Mouse (Mus musculus) ES-Bruce4 (cell line): ENCODE measurements around the gene Mrpl17. TPM values are rescaled to one million over a fixed set of nuclear protein-coding genes. Genes with fewer than 3 reads are reported as not detected.

Experiments
- H3K27ac ChIP-seq: 2 replicates; pipeline ENCODE4 v1.5.1; 2012; ENCODE audit warnings: low read length, inconsistent platforms; ENCODE audit not compliant: insufficient read depth
- H3K27me3 ChIP-seq: 2 replicates; pipeline ENCODE4 v1.6.1; 2012; ENCODE audit warnings: mild to moderate bottlenecking, low read length, inconsistent platforms; ENCODE audit not compliant: control insufficient read depth, poor library complexity, insufficient read depth, severe bottlenecking
- H3K36me3 ChIP-seq: 2 replicates; pipeline ENCODE4 v1.6.1; 2012; ENCODE audit warnings: inconsistent platforms, mild to moderate bottlenecking, low read length, moderate library complexity; ENCODE audit not compliant: control insufficient read depth, poor library complexity, insufficient read depth, severe bottlenecking
- H3K4me1 ChIP-seq: one replicate; pipeline ENCODE4 v1.8.1; 2011; ENCODE audit warnings: low read length; ENCODE audit not compliant: control insufficient read depth, insufficient read depth
- H3K4me3 ChIP-seq: 2 replicates; pipeline ENCODE4 v1.5.1; 2011; ENCODE audit warnings: low read depth, mild to moderate bottlenecking, low read length
- H3K9ac ChIP-seq: 2 replicates; pipeline ENCODE4 v1.6.1; 2012; ENCODE audit warnings: low read depth, mild to moderate bottlenecking, inconsistent platforms; ENCODE audit not compliant: poor library complexity, severe bottlenecking
- H3K9me3 ChIP-seq: replicated peaks from 2 replicates; pipeline ENCODE4 v1.6.1; 2012; ENCODE audit warnings: mild to moderate bottlenecking, low read length, inconsistent platforms; ENCODE audit not compliant: control insufficient read depth, poor library complexity, insufficient read depth, severe bottlenecking
- CTCF ChIP-seq: IDR thresholded peaks from one replicate; pipeline ENCODE4 v1.8.1; 2011; ENCODE audit warnings: low read depth, low read length
- EP300 ChIP-seq: IDR thresholded peaks from 2 replicates; pipeline ENCODE4 v1.6.1; 2011; ENCODE audit warnings: low read depth, low read length; ENCODE audit not compliant: insufficient read depth
- POLR2A ChIP-seq: IDR thresholded peaks from one replicate; pipeline ENCODE4 v1.8.1; 2011; ENCODE audit warnings: low read length; ENCODE audit not compliant: insufficient read depth
- polyA plus RNA-seq: library from polyadenylated mRNA; stranded (reverse); fragments of >200 nt; gene quantifications from 2 replicates; pipeline ENCODE4 v1.2.4, GENCODE M21; 2011; ENCODE audit warnings: low read depth; ENCODE audit not compliant: missing spikeins, insufficient read depth, insufficient read length

Gene Mrpl17
- polyA plus RNA-seq, 1 experiment, result 103 TPM

GRCm38 (mm10) chr7:105761813-105762484 is 49.0 kb downstream of the Mrpl17 start:
- TF ChIP-seq EP300 (no peak), POLR2A (no peak), CTCF (no peak)
- H3K4me3 ChIP-seq, result peak overlapping the region; percentile 26
- H3K9me3 ChIP-seq, result no peaks in the 10 kb centered on the region
- no peak overlapping the region for H3K27ac ChIP-seq
- no peaks in the 10 kb centered on the region for H3K36me3 ChIP-seq
- H3K9ac ChIP-seq, result no peak overlapping the region
- no peaks in the 10 kb centered on the region; the same call in 1 of the 2 replicates for H3K27me3 ChIP-seq
- no peaks in the 10 kb centered on the region for H3K4me1 ChIP-seq

DNA sequence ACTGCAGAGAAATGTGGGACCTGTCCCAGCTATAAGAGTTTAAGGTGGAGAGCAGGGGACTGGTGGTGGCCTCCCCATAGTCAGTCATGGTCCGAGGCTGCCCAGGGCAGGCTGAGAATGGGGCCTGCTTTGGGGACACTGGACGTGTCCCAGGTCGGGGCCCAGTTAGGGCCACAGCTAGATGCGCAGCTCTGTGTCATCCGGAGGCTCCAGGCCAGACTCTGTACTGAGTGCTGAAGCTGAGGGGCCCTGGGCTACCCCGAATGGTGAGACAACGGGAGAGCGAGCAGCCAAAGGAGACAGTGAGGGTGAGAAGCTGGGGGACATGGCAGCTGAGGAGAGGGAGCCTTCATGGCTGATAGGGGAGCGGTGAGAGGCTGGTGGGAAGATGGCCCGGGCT is 57.6 kb downstream of the Mrpl17 start:
- Histone ChIP-seq H3K27me3 (no peaks in the 10 kb centered on the region), H3K9me3 (no peaks in the 10 kb centered on the region), H3K36me3 (peaks cover 2% of the 10 kb centered on the region; the same call in 1 of the 2 replicates), H3K4me1 (no peaks in the 10 kb centered on the region), H3K27ac (no peak overlapping the region), H3K4me3 (no peak overlapping the region), H3K9ac (no peak overlapping the region)
- TF ChIP-seq EP300, result no peak
- no peak for TF ChIP-seq CTCF
- no peak for TF ChIP-seq POLR2A

Other genes with a start within 250 kb of the Mrpl17 start
- gene Apbb1, start 229.4 kb downstream of the Mrpl17 start, polyA plus RNA-seq, result 14.7 and 16.0 TPM in 2 replicates
- gene Hpx, start 211.0 kb downstream of the Mrpl17 start, polyA plus RNA-seq, result not detected in 2 replicates
- gene Trim3, start 177.5 kb downstream of the Mrpl17 start, polyA plus RNA-seq, result 28.8 and 36.8 TPM in 2 replicates
- gene Timm10b, start 171.0 kb downstream of the Mrpl17 start, polyA plus RNA-seq, result 32.2 and 33.3 TPM in 2 replicates
- 33.2 and 36.4 TPM in 2 replicates for gene Arfip2, start 170.7 kb downstream of the Mrpl17 start, polyA plus RNA-seq
- 0.72 and 5.7 TPM in 2 replicates for gene Gm45799, start 170.5 kb downstream of the Mrpl17 start, polyA plus RNA-seq
- gene Dnhd1, start 160.3 kb downstream of the Mrpl17 start, polyA plus RNA-seq, result 1.7 and 1.8 TPM in 2 replicates
- 90.9 and 107 TPM in 2 replicates for gene Ilk, start 74.5 kb downstream of the Mrpl17 start, polyA plus RNA-seq
- gene Rrp8, start 73.7 kb downstream of the Mrpl17 start, polyA plus RNA-seq, result 31.9 and 33.6 TPM in 2 replicates
- 208 and 210 TPM in 2 replicates for gene Taf10, start 66.7 kb downstream of the Mrpl17 start, polyA plus RNA-seq
- 68.2 and 74.8 TPM in 2 replicates for gene Tpp1, start 58.9 kb downstream of the Mrpl17 start, polyA plus RNA-seq
- gene Dchs1, start 23.4 kb downstream of the Mrpl17 start, polyA plus RNA-seq, result 0.37 and 0.55 TPM in 2 replicates
- gene Gm4070, start 142.9 kb upstream of the Mrpl17 start, polyA plus RNA-seq, result not detected in 2 replicates